Mouse (Mus musculus) forebrain, embryonic 15.5 days (tissue): ENCODE measurements around the gene Naa10. TPM values are rescaled to one million over a fixed set of nuclear protein-coding genes. Genes with fewer than 3 reads are reported as not detected.

Experiments
- ATAC-seq: fragments of 200-750 bp; cut with Nextera tagmentation; replicated peaks from 2 replicates; pipeline ENCODE4 v1.8.0; 2017; ENCODE audit warnings: mild to moderate bottlenecking, moderate TSS enrichment, moderate library complexity
- H3K27ac ChIP-seq: fragments of 300-500 bp; sonication (generic); replicated peaks from 2 replicates; pipeline ENCODE4 v1.5.1; 2015; ENCODE audit warnings: mild to moderate bottlenecking, inconsistent platforms
- H3K27me3 ChIP-seq: fragments of 300-500 bp; sonication (generic); 2 replicates; pipeline ENCODE4 v1.6.1; 2015; ENCODE audit warnings: inconsistent platforms
- H3K36me3 ChIP-seq: fragments of 300-500 bp; sonication (generic); 2 replicates; pipeline ENCODE4 v1.6.1; 2015; ENCODE audit warnings: mild to moderate bottlenecking, inconsistent platforms
- H3K4me1 ChIP-seq: fragments of 300-500 bp; sonication (generic); 2 replicates; pipeline ENCODE4 v1.6.1; 2015; ENCODE audit warnings: inconsistent platforms
- H3K4me2 ChIP-seq: fragments of 300-500 bp; sonication (generic); replicated peaks from 2 replicates; pipeline ENCODE4 v1.6.1; 2015; ENCODE audit warnings: mild to moderate bottlenecking, inconsistent platforms
- H3K4me3 ChIP-seq: fragments of 300-500 bp; sonication (generic); 2 replicates; pipeline ENCODE4 v1.5.1; 2015; ENCODE audit warnings: mild to moderate bottlenecking, inconsistent platforms
- H3K9ac ChIP-seq: fragments of 300-500 bp; sonication (generic); replicated peaks from 2 replicates; pipeline ENCODE4 v1.6.1; 2015; ENCODE audit warnings: mild to moderate bottlenecking, inconsistent platforms
- H3K9me3 ChIP-seq: fragments of 300-500 bp; sonication (generic); 2 replicates; pipeline ENCODE4 v1.6.1; 2016; ENCODE audit warnings: inconsistent platforms
- whole genome bisulfite sequencing: fragments of 180-500 bp; shearing (Covaris S2); methylation state at CpG from one replicate; pipeline ENCODE4 v1.1.7; 2015; ENCODE audit warnings: mixed read lengths; 5-methylcytosine and 5-hydroxymethylcytosine counted together
- polyA plus RNA-seq: library from polyadenylated mRNA; unstranded; fragments of >200 nt; fragmentation: Nextera tagmentation; extraction: Ambion mirVana; gene quantifications from 2 replicates; pipeline ENCODE4 v1.2.1, GENCODE M21; 2015

The Naa10 gene
- polyA plus RNA-seq, result 108 and 110 TPM in 2 replicates

- Histone ChIP-seq H3K4me1 (peaks cover 7% of the 10 kb centered on the region), H3K27ac (peak within 1 kb of the TSS; percentile 84), H3K36me3 (no peaks in the 10 kb centered on the region), H3K9ac (peak within 1 kb of the TSS; percentile 76), H3K9me3 (no peaks in the 10 kb centered on the region), H3K27me3 (no peaks in the 10 kb centered on the region), H3K4me2 (peak within 1 kb of the TSS; percentile 67), H3K4me3 (peak within 1 kb of the TSS; percentile 63)
- 18% methylated on average over 43 of the region's 43 CpGs for WGBS
- peak; percentile 98 for ATAC-seq
Measured at GRCm38 (mm10) chrX:73921823-73922549, at the start of gene Naa10, which contains the start of gene Arhgap4. Naa10 (minus strand) TSS chrX:73921944. Arhgap4 (minus strand) TSS chrX:73921870.

GRCm38 (mm10) chrX:73970781-73971180 is 49.0 kb upstream of the Naa10 start:
- Histone ChIP-seq H3K9me3 (no peaks in the 10 kb centered on the region), H3K36me3 (no peaks in the 10 kb centered on the region), H3K27ac (no peak overlapping the region), H3K4me2 (no peak overlapping the region), H3K9ac (no peak overlapping the region), H3K4me3 (no peak overlapping the region), H3K27me3 (no peaks in the 10 kb centered on the region), H3K4me1 (no peaks in the 10 kb centered on the region)
- ATAC-seq, result no peak

GRCm38 (mm10) chrX:73969729-73970128 is 48.0 kb upstream of the Naa10 start:
- Histone ChIP-seq H3K27ac (no peak overlapping the region), H3K27me3 (no peaks in the 10 kb centered on the region), H3K9ac (no peak overlapping the region), H3K36me3 (no peaks in the 10 kb centered on the region), H3K9me3 (no peaks in the 10 kb centered on the region), H3K4me1 (no peaks in the 10 kb centered on the region), H3K4me3 (no peak overlapping the region), H3K4me2 (no peak overlapping the region)
- no peak for ATAC-seq
- WGBS, result 89% methylated on average over 2 of the region's 2 CpGs

GRCm38 (mm10) chrX:73969167-73969566 is 47.4 kb upstream of the Naa10 start:
- no peak overlapping the region for H3K27ac ChIP-seq

GRCm38 (mm10) chrX:73967177-73968075 is 45.7 kb upstream of the Naa10 start:
- no peaks in the 10 kb centered on the region for H3K27me3 ChIP-seq
- WGBS, result 18% methylated on average over 60 of the region's 60 CpGs

More at GRCm38 (mm10) chrX:73969167-73969566, 47.4 kb upstream of the Naa10 start:
- Histone ChIP-seq H3K4me1 (peaks cover 5% of the 10 kb centered on the region), H3K9ac (no peak overlapping the region), H3K27me3 (no peaks in the 10 kb centered on the region), H3K4me3 (no peak overlapping the region), H3K36me3 (no peaks in the 10 kb centered on the region), H3K4me2 (no peak overlapping the region), H3K9me3 (no peaks in the 10 kb centered on the region)
- 90% methylated on average over 1 of the region's 1 CpGs for WGBS
- no peak for ATAC-seq

GRCm38 (mm10) chrX:73966248-73967176 is 44.8 kb upstream of the Naa10 start, which contains the start of gene Hcfc1:
Hcfc1 (minus strand) TSS chrX:73966357.
- peak; percentile 71 for ATAC-seq
- H3K27ac ChIP-seq, result peak within 1 kb of the TSS; percentile 100
- H3K27me3 ChIP-seq, result no peaks in the 10 kb centered on the region
- H3K4me2 ChIP-seq, result peak within 1 kb of the TSS; percentile 67
- no peaks in the 10 kb centered on the region for H3K9me3 ChIP-seq
- H3K4me1 ChIP-seq, result peaks cover 28% of the 10 kb centered on the region
- H3K36me3 ChIP-seq, result no peaks in the 10 kb centered on the region
- H3K9ac ChIP-seq, result peak within 1 kb of the TSS; percentile 66
- WGBS, result 18% methylated on average over 58 of the region's 58 CpGs
- H3K4me3 ChIP-seq, result peak within 1 kb of the TSS; percentile 72

More at GRCm38 (mm10) chrX:73967177-73968075, 45.7 kb upstream of the Naa10 start:
- peaks cover 23% of the 10 kb centered on the region for H3K4me1 ChIP-seq
- peak overlapping the region; percentile 72 for H3K4me3 ChIP-seq
- H3K9ac ChIP-seq, result peak overlapping the region; percentile 66
- peak overlapping the region; percentile 42 for H3K4me2 ChIP-seq
- no peaks in the 10 kb centered on the region for H3K36me3 ChIP-seq
- peak; percentile 88 for ATAC-seq
- H3K9me3 ChIP-seq, result no peaks in the 10 kb centered on the region
- H3K27ac ChIP-seq, result peak overlapping the region; percentile 100

GRCm38 (mm10) chrX:73965307-73965706 is 43.6 kb upstream of the Naa10 start:
- Histone ChIP-seq H3K4me3 (peak overlapping the region; percentile 72), H3K27ac (peak overlapping the region; percentile 100), H3K4me2 (peak overlapping the region; percentile 67), H3K36me3 (no peaks in the 10 kb centered on the region), H3K4me1 (peaks cover 28% of the 10 kb centered on the region), H3K27me3 (no peaks in the 10 kb centered on the region), H3K9me3 (no peaks in the 10 kb centered on the region), H3K9ac (peak overlapping the region; percentile 66)
- 26% methylated on average over 20 of the region's 20 CpGs for WGBS
- ATAC-seq, result no peak

GRCm38 (mm10) chrX:73964363-73964762 is 42.6 kb upstream of the Naa10 start:
- Histone ChIP-seq H3K27ac (no peak overlapping the region), H3K9me3 (no peaks in the 10 kb centered on the region), H3K4me2 (peak overlapping the region; percentile 67), H3K36me3 (peaks cover 2% of the 10 kb centered on the region; the same call in 1 of the 2 replicates), H3K4me1 (peaks cover 28% of the 10 kb centered on the region), H3K4me3 (peak overlapping the region; percentile 72), H3K9ac (peak overlapping the region; percentile 66), H3K27me3 (no peaks in the 10 kb centered on the region)
- no peak for ATAC-seq
- 33% methylated on average over 3 of the region's 3 CpGs for WGBS

GRCm38 (mm10) chrX:73954988-73955387 is 33.2 kb upstream of the Naa10 start:
- Histone ChIP-seq H3K9me3 (no peaks in the 10 kb centered on the region), H3K27ac (no peak overlapping the region), H3K9ac (no peak overlapping the region), H3K36me3 (peaks cover 76% of the 10 kb centered on the region), H3K27me3 (no peaks in the 10 kb centered on the region), H3K4me3 (no peak overlapping the region), H3K4me1 (no peaks in the 10 kb centered on the region), H3K4me2 (no peak overlapping the region)
- ATAC-seq, result no peak
- WGBS, result 93% methylated on average over 6 of the region's 6 CpGs

GRCm38 (mm10) chrX:73952603-73953002 is 30.9 kb upstream of the Naa10 start:
- WGBS, result 80% methylated on average over 5 of the region's 5 CpGs
- peaks cover 75% of the 10 kb centered on the region for H3K36me3 ChIP-seq
- no peaks in the 10 kb centered on the region for H3K27me3 ChIP-seq
- no peaks in the 10 kb centered on the region for H3K9me3 ChIP-seq
- no peak for ATAC-seq
- no peak overlapping the region for H3K27ac ChIP-seq
- H3K9ac ChIP-seq, result no peak overlapping the region
- H3K4me3 ChIP-seq, result no peak overlapping the region
- no peaks in the 10 kb centered on the region for H3K4me1 ChIP-seq
- no peak overlapping the region for H3K4me2 ChIP-seq

GRCm38 (mm10) chrX:73949341-73949740 is 27.6 kb upstream of the Naa10 start:
- no peak overlapping the region for H3K9ac ChIP-seq
- no peaks in the 10 kb centered on the region for H3K27me3 ChIP-seq
- WGBS, result 88% methylated on average over 10 of the region's 10 CpGs
- no peaks in the 10 kb centered on the region for H3K4me1 ChIP-seq
- peak; percentile 31; the same call in 1 of the 2 replicates for ATAC-seq
- H3K27ac ChIP-seq, result no peak overlapping the region
- H3K9me3 ChIP-seq, result no peaks in the 10 kb centered on the region
- no peak overlapping the region for H3K4me3 ChIP-seq
- no peak overlapping the region for H3K4me2 ChIP-seq
- H3K36me3 ChIP-seq, result peaks cover 79% of the 10 kb centered on the region
